Mouse (Mus musculus) olfactory bulb, adult 2 months (tissue): ENCODE results near the gene Gal3st2b.
"Not testable (repeated sequence)": the region's sequence is repeated elsewhere in the genome, so short reads cannot be mapped to it uniquely, and the experiment has no call there.

Experiments used
- CTCF ChIP-seq: fragments of 200-500 bp; IDR thresholded peaks from 2 replicates; pipeline ENCODE4 v1.5.1; 2012; ENCODE audit warnings: low read depth, mild to moderate bottlenecking, low read length, moderate library complexity; ENCODE audit not compliant: insufficient read depth
- POLR2A ChIP-seq: fragments of 200-500 bp; IDR thresholded peaks from 2 replicates; pipeline ENCODE4 v1.6.1; 2012; ENCODE audit warnings: mild to moderate bottlenecking, low read depth, low read length, moderate library complexity; ENCODE audit not compliant: insufficient read depth

DNA sequence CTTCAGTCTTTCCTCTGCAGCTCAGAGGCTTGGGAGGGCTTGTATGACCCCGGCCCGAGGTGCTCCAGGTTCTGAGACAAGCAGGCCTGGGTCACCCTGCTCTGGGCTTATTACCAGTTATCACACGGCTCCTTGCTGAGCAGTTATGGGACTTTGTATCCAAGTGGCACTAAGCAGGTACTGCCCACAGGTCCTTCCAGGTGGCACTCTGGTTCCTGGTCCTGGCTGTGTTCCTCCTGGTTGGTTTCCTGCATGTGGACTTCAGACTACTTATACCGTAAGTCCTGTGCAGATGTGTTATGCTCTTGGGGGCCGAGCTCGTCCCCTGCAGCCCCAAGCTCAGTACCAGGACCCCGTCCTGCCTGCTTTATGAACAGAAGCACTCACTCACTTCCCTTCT lies 20.3 kb downstream of the Gal3st2b start:
- not testable (repeated sequence) for TF ChIP-seq CTCF, POLR2A
